Mouse (Mus musculus) G1E (cell line): ENCODE measurements at regions not wholly inside any gene's neighbourhood (a gene's known extent, or its start where the extent isn't known, plus 50 kb on each side); places are given as distances from the start of the nearest gene placed in this dataset.

Experiments
- CTCF ChIP-seq: IDR thresholded peaks from 2 replicates; pipeline ENCODE4 v1.5.1; 2012; ENCODE audit warnings: low read depth, low read length, inconsistent platforms, mixed read lengths
- GATA1 ChIP-seq: IDR thresholded peaks from 2 replicates; pipeline ENCODE4 v1.6.1; 2012; ENCODE audit warnings: borderline replicate concordance, low read length, inconsistent platforms, mixed read lengths

- TF ChIP-seq CTCF (no peak), GATA1 (no peak)
Measured at GRCm38 (mm10) chr14:102837602-102838001, 144.8 kb downstream of the Kctd12 start.
